Mouse (Mus musculus) neural tube, embryonic 12.5 days (tissue): ENCODE results near the gene Anks4b. TPM values are rescaled to one million over a fixed set of nuclear protein-coding genes. Genes with fewer than 3 reads are reported as not detected.

Source experiments
- ATAC-seq: fragments of 200-750 bp; cut with Nextera tagmentation; 2 replicates; pipeline ENCODE4 v1.8.0; 2017; ENCODE audit warnings: low read depth, mild to moderate bottlenecking, moderate TSS enrichment, moderate library complexity; ENCODE audit not compliant: low FRiP score
- H3K27ac ChIP-seq: fragments of 300-500 bp; sonication (generic); 2 replicates; pipeline ENCODE4 v1.5.1; 2016
- H3K27me3 ChIP-seq: fragments of 300-500 bp; sonication (generic); replicated peaks from 2 replicates; pipeline ENCODE4 v1.6.1; 2016; ENCODE audit warnings: mild to moderate bottlenecking
- H3K36me3 ChIP-seq: fragments of 300-500 bp; sonication (generic); 2 replicates; pipeline ENCODE4 v1.6.1; 2016; ENCODE audit warnings: mild to moderate bottlenecking
- H3K4me1 ChIP-seq: fragments of 300-500 bp; sonication (generic); 2 replicates; pipeline ENCODE4 v1.6.1; 2016
- H3K4me2 ChIP-seq: fragments of 300-500 bp; sonication (generic); replicated peaks from 2 replicates; pipeline ENCODE4 v1.6.1; 2016; ENCODE audit warnings: mild to moderate bottlenecking
- H3K4me3 ChIP-seq: fragments of 300-500 bp; sonication (generic); 2 replicates; pipeline ENCODE4 v1.5.1; 2016
- H3K9ac ChIP-seq: fragments of 300-500 bp; sonication (generic); 2 replicates; pipeline ENCODE4 v1.6.1; 2016; ENCODE audit warnings: mild to moderate bottlenecking
- H3K9me3 ChIP-seq: fragments of 300-500 bp; sonication (generic); 2 replicates; pipeline ENCODE4 v1.6.1; 2016; ENCODE audit warnings: mild to moderate bottlenecking
- WGBS: fragments of 180-500 bp; shearing (Covaris S2); methylation state at CpG from one replicate; pipeline ENCODE4 v1.1.7; 2016; 5-methylcytosine and 5-hydroxymethylcytosine counted together
- polyA plus RNA-seq: library from polyadenylated mRNA; unstranded; fragments of >200 nt; fragmentation: Nextera tagmentation; extraction: Ambion mirVana; gene quantifications from 2 replicates; pipeline ENCODE4 v1.2.1, GENCODE M21; 2016

Gene Anks4b
- polyA plus RNA-seq, 1 experiment from 2014 or later: 0.06 TPM

DNA sequence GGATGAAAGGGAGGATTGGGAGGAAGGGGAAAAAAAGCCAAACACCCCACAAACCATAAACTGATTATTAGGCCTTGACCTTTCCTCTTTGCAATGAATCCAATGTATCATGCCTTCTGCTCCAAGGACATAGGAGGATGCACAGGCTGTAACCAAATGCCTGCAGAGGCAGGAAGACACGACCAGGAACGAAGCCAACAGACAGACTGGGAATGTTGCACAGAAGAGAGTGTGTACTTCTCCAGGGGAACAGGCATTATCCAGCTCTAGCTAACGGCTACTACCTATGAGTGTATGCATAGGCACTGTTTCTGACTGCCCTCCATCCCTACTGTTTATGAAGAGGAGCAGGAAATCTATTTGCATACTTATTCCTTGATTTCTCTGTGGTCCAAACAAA, 18.5 kb downstream of the Anks4b start:
- ATAC-seq: no peak
- H3K36me3 ChIP-seq: no peaks in the 10 kb centered on the region
- no peak overlapping the region for H3K4me3 ChIP-seq
- no peak overlapping the region for H3K4me2 ChIP-seq
- no peak overlapping the region for H3K9ac ChIP-seq
- WGBS: 76% methylated on average over 3 of the region's 3 CpGs
- no peaks in the 10 kb centered on the region for H3K9me3 ChIP-seq
- H3K27ac ChIP-seq: no peak overlapping the region
- no peaks in the 10 kb centered on the region for H3K27me3 ChIP-seq
- no peaks in the 10 kb centered on the region for H3K4me1 ChIP-seq

DNA sequence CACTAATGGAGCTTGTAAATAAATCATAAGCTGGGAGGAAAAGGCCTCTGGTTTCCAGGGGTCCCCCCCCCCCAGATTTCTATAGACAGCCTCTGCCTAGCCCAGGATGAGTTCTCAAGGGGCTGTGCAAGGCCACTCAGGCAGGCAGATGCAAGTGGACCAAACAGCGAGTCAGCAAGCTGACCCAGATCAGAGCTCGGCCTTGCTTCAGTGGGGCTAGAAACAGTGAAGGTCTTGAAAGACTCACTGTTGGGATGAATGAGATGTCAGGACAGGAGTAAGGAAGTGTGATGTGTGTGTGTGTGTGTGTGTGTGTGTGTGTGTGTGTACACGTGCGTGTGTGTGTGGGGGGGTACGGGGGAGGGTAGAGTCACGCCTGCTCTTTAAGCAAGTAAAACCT, 19.2 kb downstream of the Anks4b start:
- WGBS: 82% methylated on average over 6 of the region's 6 CpGs
- no peak for ATAC-seq
- H3K4me2 ChIP-seq: no peak overlapping the region
- H3K36me3 ChIP-seq: no peaks in the 10 kb centered on the region
- H3K9me3 ChIP-seq: no peaks in the 10 kb centered on the region
- no peak overlapping the region for H3K9ac ChIP-seq
- H3K27ac ChIP-seq: no peak overlapping the region
- H3K4me1 ChIP-seq: no peaks in the 10 kb centered on the region
- H3K27me3 ChIP-seq: no peaks in the 10 kb centered on the region
- H3K4me3 ChIP-seq: no peak overlapping the region

- Histone ChIP-seq H3K4me2 (no peak overlapping the region), H3K36me3 (no peaks in the 10 kb centered on the region), H3K27me3 (peaks cover 5% of the 10 kb centered on the region), H3K9ac (no peak overlapping the region), H3K9me3 (no peaks in the 10 kb centered on the region), H3K4me3 (no peak overlapping the region), H3K27ac (no peak overlapping the region), H3K4me1 (no peaks in the 10 kb centered on the region)
- no peak for ATAC-seq
- 69% methylated on average over 4 of the region's 4 CpGs for WGBS
Measured at GRCm38 (mm10) chr7:120195207-120195606, 21.5 kb downstream of the Anks4b start.

DNA sequence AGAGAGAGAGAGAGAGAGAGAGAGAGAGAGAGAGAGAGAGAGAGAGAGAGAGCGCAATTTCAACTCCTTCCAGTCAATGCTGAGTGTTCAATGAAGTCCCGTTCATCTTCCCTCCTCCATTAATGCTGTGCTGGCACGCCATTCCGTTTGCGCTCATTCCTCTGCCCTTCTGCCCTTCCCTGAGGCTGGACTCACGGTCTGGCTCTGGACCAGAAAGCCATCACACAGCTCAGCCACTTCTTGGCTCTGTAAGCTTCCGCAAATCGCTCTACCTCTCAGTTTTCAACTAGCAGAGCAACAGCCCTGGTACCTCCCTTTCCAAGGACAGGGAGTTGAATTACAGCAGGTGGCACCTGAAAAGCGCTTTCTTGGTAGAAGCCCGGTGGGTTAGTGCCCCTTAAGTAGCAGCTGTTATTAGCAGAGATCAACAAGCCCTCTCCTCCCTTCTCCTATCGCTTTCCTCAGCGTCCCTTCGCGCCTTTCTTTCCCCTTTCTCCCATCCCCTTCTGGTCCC, 27.6 kb downstream of the Anks4b start:
- Histone ChIP-seq H3K4me2 (peak overlapping the region; percentile 58), H3K27me3 (peaks cover 24% of the 10 kb centered on the region), H3K9me3 (no peaks in the 10 kb centered on the region), H3K27ac (no peak overlapping the region), H3K4me3 (peak overlapping the region; percentile 15; the same call in 1 of the 2 replicates), H3K9ac (no peak overlapping the region), H3K36me3 (no peaks in the 10 kb centered on the region), H3K4me1 (peaks cover 10% of the 10 kb centered on the region)
- ATAC-seq: 0 out of 2 replicates have a peak, but pooled peaks have one; percentile 19
- 3% methylated on average over 13 of the region's 14 CpGs for WGBS

- 2% methylated on average over 26 of the region's 26 CpGs for WGBS
- ATAC-seq: no peak
- no peak within 1 kb of the TSS for H3K9ac ChIP-seq
Measured at GRCm38 (mm10) chr7:120201771-120202170, 28.1 kb downstream of the Anks4b start, which contains the start of gene Crym. TSS of gene Crym (minus strand) at chr7:120202111.

DNA sequence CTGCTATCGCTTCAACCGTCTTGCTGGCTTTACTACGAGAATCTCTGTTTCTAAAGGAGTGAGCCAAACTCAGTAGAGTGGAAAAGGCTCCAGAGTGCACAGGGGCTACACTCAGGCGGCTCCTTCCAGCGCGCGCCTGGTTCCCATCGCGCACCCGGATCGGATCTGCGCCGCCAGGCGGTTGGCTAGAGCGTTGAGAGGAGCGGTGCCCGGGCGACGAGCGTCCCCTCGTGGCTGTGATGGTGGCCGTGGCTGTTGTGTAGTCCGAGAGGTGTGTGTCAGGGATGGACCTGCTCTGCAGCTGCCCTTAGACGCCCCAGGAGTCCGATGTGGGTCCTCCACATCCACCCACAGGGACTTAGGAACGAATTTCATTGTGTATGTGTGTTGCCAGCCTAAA, 30.1 kb downstream of the Anks4b start, which contains the start of gene Abca14:
Abca14 (plus strand) TSS at position 173 of the 400 bp plus-strand sequence.
- Histone ChIP-seq H3K27me3 (peaks cover 24% of the 10 kb centered on the region), H3K9ac (no peak within 1 kb of the TSS), H3K4me1 (peaks cover 10% of the 10 kb centered on the region), H3K36me3 (no peaks in the 10 kb centered on the region), H3K9me3 (no peaks in the 10 kb centered on the region), H3K4me2 (0 out of 2 replicates have a peak within 1 kb of the TSS, but pooled peaks have one; percentile 16), H3K4me3 (no peak within 1 kb of the TSS), H3K27ac (no peak within 1 kb of the TSS)
- peak; percentile 72 for ATAC-seq
- WGBS: 7% methylated on average over 26 of the region's 26 CpGs

More at GRCm38 (mm10) chr7:120201771-120202170, 28.1 kb downstream of the Anks4b start, which contains the start of gene Crym:
- no peaks in the 10 kb centered on the region for H3K36me3 ChIP-seq
- no peaks in the 10 kb centered on the region for H3K9me3 ChIP-seq
- H3K4me3 ChIP-seq: peak within 1 kb of the TSS; percentile 15; the same call in 1 of the 2 replicates
- peaks cover 10% of the 10 kb centered on the region for H3K4me1 ChIP-seq
- no peak within 1 kb of the TSS for H3K27ac ChIP-seq
- H3K4me2 ChIP-seq: peak within 1 kb of the TSS; percentile 58
- H3K27me3 ChIP-seq: peaks cover 24% of the 10 kb centered on the region

DNA sequence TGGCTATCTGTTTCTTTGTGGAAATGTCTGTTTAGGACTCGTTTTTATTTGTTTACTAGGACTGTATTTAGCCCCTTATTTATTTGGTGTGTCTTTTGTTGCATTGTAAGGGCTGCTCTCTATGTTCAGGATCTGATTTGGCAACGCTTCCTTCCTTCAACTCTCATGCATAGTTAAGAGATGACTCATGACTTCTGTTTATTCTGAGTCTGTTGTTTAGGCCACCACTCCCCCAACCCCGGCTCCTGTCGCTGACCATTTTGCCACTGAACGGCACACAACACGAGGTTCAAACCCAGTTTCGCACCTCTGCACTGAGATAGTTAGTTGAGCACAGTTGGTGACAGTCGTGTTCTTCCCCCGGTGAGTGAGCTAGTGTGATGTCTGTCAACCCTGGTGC, 32.3 kb downstream of the Anks4b start:
- ATAC-seq: no peak
- H3K27me3 ChIP-seq: peaks cover 12% of the 10 kb centered on the region
- WGBS: 78% methylated on average over 9 of the region's 9 CpGs
- H3K9ac ChIP-seq: no peak overlapping the region
- H3K36me3 ChIP-seq: no peaks in the 10 kb centered on the region
- H3K4me2 ChIP-seq: no peak overlapping the region
- no peaks in the 10 kb centered on the region for H3K9me3 ChIP-seq
- no peak overlapping the region for H3K27ac ChIP-seq
- H3K4me1 ChIP-seq: peaks cover 10% of the 10 kb centered on the region
- H3K4me3 ChIP-seq: no peak overlapping the region

- no peak overlapping the region for H3K27ac ChIP-seq
- no peak overlapping the region for H3K4me2 ChIP-seq
- H3K4me1 ChIP-seq: no peaks in the 10 kb centered on the region
- no peaks in the 10 kb centered on the region for H3K36me3 ChIP-seq
- ATAC-seq: no peak
- no peak overlapping the region for H3K9ac ChIP-seq
- H3K9me3 ChIP-seq: no peaks in the 10 kb centered on the region
- no peaks in the 10 kb centered on the region for H3K27me3 ChIP-seq
- H3K4me3 ChIP-seq: no peak overlapping the region
Measured at GRCm38 (mm10) chr7:120228541-120228940, 54.9 kb downstream of the Anks4b start.

Other genes starting within 250 kb of the Anks4b start
- gene Dnah3, start 78.6 kb upstream of the Anks4b start, polyA plus RNA-seq: 0.05 TPM in 1 of 2 replicates, not detected in the other
- gene Tmem159, start 71.5 kb upstream of the Anks4b start, polyA plus RNA-seq: 19.1 and 20.3 TPM in 2 replicates
- not detected in 2 replicates for gene Zp2, start 28.6 kb upstream of the Anks4b start, polyA plus RNA-seq
- gene Crym, start 28.3 kb downstream of the Anks4b start, polyA plus RNA-seq: 6.1 and 8.8 TPM in 2 replicates
- not detected in 2 replicates for gene Abca14, start 30.1 kb downstream of the Anks4b start, polyA plus RNA-seq
- gene Abca15, start 154.8 kb downstream of the Anks4b start, polyA plus RNA-seq: not detected in 2 replicates
- not detected in 2 replicates for gene Abca16, start 235.8 kb downstream of the Anks4b start, polyA plus RNA-seq